Mouse (Mus musculus) brain, embryonic 14.5 days (tissue): ENCODE measurements around the gene Nrm.

Source experiments
- CTCF ChIP-seq: fragments of 200-500 bp; IDR thresholded peaks from 2 replicates; pipeline ENCODE4 v1.5.1; 2012; ENCODE audit warnings: inconsistent platforms, mild to moderate bottlenecking, moderate library complexity, borderline replicate concordance; ENCODE audit not compliant: insufficient read depth, insufficient read length; ENCODE audit errors: extremely low read depth
- POLR2A ChIP-seq: fragments of 200-500 bp; IDR thresholded peaks from 2 replicates; pipeline ENCODE4 v1.6.1; 2012; ENCODE audit warnings: mild to moderate bottlenecking, inconsistent platforms, borderline replicate concordance; ENCODE audit not compliant: poor library complexity, insufficient read depth, insufficient read length, severe bottlenecking; ENCODE audit errors: extremely low read depth

GRCm38 (mm10) chr17:35820111-35820510 is 41.0 kb upstream of the Nrm start:
- no peak for TF ChIP-seq CTCF
- no peak for TF ChIP-seq POLR2A
